Mouse (Mus musculus) heart, embryonic 16.5 days (tissue): ENCODE results near the gene Tmem159. TPM values are rescaled to one million over a fixed set of nuclear protein-coding genes. Genes with fewer than 3 reads are reported as not detected.

Experiments
- ATAC-seq: fragments of 200-750 bp; cut with Nextera tagmentation; replicated peaks from 2 replicates; pipeline ENCODE4 v1.8.0; 2017; ENCODE audit warnings: moderate number of reproducible peaks; ENCODE audit not compliant: insufficient read depth, low FRiP score; ENCODE audit errors: extremely low read depth
- H3K27ac ChIP-seq: fragments of 300-500 bp; sonication (generic); 2 replicates; pipeline ENCODE4 v1.5.1; 2014; ENCODE audit warnings: mild to moderate bottlenecking, low read length, control low read depth, moderate library complexity
- H3K27me3 ChIP-seq: fragments of 300-500 bp; sonication (generic); 2 replicates; pipeline ENCODE4 v1.6.1; 2014; ENCODE audit warnings: low read length, mixed read lengths; ENCODE audit not compliant: control insufficient read depth, insufficient read depth
- H3K36me3 ChIP-seq: fragments of 300-500 bp; sonication (generic); 2 replicates; pipeline ENCODE4 v1.6.1; 2014; ENCODE audit not compliant: control insufficient read depth, insufficient read depth
- H3K4me1 ChIP-seq: fragments of 300-500 bp; sonication (generic); 2 replicates; pipeline ENCODE4 v1.6.1; 2014; ENCODE audit warnings: low read length, mixed read lengths; ENCODE audit not compliant: control insufficient read depth, insufficient read depth
- H3K4me2 ChIP-seq: fragments of 300-500 bp; sonication (generic); 2 replicates; pipeline ENCODE4 v1.6.1; 2014; ENCODE audit warnings: low read depth, mild to moderate bottlenecking, control low read depth, low read length
- H3K4me3 ChIP-seq: fragments of 300-500 bp; sonication (generic); 2 replicates; pipeline ENCODE4 v1.5.1; 2014; ENCODE audit warnings: mild to moderate bottlenecking, control low read depth, low read length
- H3K9ac ChIP-seq: fragments of 300-500 bp; sonication (generic); 2 replicates; pipeline ENCODE4 v1.6.1; 2014; ENCODE audit warnings: low read length, control low read depth
- H3K9me3 ChIP-seq: fragments of 300-500 bp; sonication (generic); replicated peaks from 2 replicates; pipeline ENCODE4 v1.6.1; 2016; ENCODE audit warnings: low read length; ENCODE audit not compliant: control insufficient read depth
- WGBS: fragments of 180-500 bp; shearing (Covaris S2); extraction: QIAGEN DNeasy Blood & Tissue Kit; methylation state at CpG from one replicate; pipeline ENCODE4 v1.1.7; 2014; 5-methylcytosine and 5-hydroxymethylcytosine counted together
- polyA plus RNA-seq: library from polyadenylated mRNA; unstranded; fragments of >200 nt; fragmentation: Nextera tagmentation; extraction: Ambion mirVana; gene quantifications from 2 replicates; pipeline ENCODE4 v1.2.1, GENCODE M21; 2015

Gene Tmem159
- polyA plus RNA-seq, 1 experiment from 2014 or later: 39.9 TPM

DNA sequence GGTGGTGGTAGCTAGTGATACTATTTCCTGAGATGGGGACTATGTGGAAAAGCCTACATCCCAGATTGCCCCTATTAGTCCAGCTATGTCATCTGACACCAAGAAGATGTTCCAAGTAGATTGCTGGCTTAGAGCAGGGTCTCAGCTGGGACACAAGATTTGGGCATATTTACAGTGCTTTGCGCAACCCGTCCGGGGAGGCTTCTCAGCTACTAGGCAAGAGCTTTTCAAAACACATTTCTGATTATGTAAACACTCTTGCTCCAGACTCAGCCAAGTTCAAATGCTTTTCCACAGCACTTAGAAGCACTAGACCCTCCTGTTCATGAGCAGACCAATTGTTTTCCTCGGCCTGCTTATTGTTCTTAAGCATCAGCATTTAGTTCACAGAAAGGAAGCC lies 21.6 kb downstream of the Tmem159 start:
- H3K4me2 ChIP-seq: no peak overlapping the region
- H3K4me1 ChIP-seq: 0 out of 2 replicates have a peak, but pooled peaks cover 3% of the 10 kb centered on the region
- ATAC-seq: no peak
- no peak overlapping the region for H3K27ac ChIP-seq
- H3K9me3 ChIP-seq: no peaks in the 10 kb centered on the region
- H3K9ac ChIP-seq: no peak overlapping the region
- no peak overlapping the region for H3K4me3 ChIP-seq
- 71% methylated on average over 4 of the region's 4 CpGs for WGBS
- no peaks in the 10 kb centered on the region for H3K27me3 ChIP-seq
- peaks cover 8% of the 10 kb centered on the region for H3K36me3 ChIP-seq

DNA sequence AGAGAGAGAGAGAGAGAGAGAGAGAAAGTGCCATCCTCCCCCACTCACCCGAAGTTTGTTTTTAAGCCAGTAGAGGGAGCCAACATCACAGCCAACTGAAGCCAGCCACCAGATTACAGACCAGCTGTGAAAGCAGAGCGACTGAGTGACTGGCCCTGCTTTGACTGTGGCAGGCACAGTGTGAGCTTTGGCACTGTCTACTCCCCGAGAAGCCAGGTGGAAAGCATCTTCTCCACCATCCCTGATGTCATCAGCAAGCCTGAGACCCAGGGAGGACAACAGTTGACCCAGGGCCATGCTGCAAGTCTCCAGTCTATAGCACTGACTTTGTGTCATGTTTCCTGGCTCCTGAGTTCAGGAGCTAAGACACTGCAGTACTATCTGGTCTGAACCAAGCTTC lies 22.7 kb downstream of the Tmem159 start:
- ATAC-seq: peak; percentile 54; the same call in 1 of the 2 replicates
- WGBS: 1% methylated on average over 3 of the region's 3 CpGs

DNA sequence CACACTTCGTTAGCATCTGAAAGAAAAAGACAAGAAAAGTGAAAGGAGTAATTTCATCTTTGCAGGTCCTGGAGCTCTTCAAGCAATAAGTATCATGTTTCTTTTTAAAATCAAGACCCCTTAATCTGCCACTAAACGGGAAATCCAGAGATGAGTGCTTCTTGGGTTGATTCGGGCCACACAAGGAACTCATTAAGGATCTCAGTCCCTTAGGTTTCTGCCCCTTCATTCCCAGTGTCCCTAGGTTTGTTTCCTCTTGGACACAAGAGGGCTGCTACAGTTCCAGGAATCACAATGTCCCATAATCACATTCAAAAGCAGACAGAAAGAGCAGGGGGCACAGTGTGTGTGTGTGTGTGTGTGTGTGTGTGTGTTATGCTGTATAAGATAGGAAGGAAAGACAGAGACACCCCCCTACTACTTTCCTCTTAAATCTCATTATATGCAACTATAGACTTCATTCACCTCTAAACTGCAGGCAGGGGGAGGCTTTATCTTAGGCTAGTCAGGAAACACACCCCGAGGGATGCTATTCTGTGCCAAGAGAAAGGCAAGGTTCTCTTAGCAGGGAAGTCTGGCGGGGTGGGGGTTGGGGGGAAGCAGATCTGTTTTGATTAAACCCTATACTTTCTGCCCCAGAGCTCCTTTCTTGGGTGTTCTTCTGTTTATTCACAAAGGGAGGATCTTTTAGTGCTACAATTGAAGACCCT lies 25.0 kb downstream of the Tmem159 start:
- Histone ChIP-seq H3K27ac (0 out of 2 replicates have a peak overlapping the region, but pooled peaks have one; percentile 16), H3K4me2 (no peak overlapping the region), H3K9ac (no peak overlapping the region), H3K4me1 (0 out of 2 replicates have a peak, but pooled peaks cover 3% of the 10 kb centered on the region), H3K27me3 (no peaks in the 10 kb centered on the region), H3K9me3 (no peaks in the 10 kb centered on the region), H3K36me3 (no peaks in the 10 kb centered on the region), H3K4me3 (no peak overlapping the region)
- 0 out of 2 replicates have a peak, but pooled peaks have one; percentile 43 for ATAC-seq
- 28% methylated on average over 5 of the region's 5 CpGs for WGBS

More for the DNA sequence above, 22.7 kb downstream of the Tmem159 start:
- Histone ChIP-seq H3K9me3 (no peaks in the 10 kb centered on the region), H3K4me3 (no peak overlapping the region), H3K27ac (no peak overlapping the region), H3K4me2 (no peak overlapping the region), H3K36me3 (peaks cover 8% of the 10 kb centered on the region), H3K9ac (no peak overlapping the region), H3K27me3 (no peaks in the 10 kb centered on the region), H3K4me1 (0 out of 2 replicates have a peak, but pooled peaks cover 3% of the 10 kb centered on the region)

DNA sequence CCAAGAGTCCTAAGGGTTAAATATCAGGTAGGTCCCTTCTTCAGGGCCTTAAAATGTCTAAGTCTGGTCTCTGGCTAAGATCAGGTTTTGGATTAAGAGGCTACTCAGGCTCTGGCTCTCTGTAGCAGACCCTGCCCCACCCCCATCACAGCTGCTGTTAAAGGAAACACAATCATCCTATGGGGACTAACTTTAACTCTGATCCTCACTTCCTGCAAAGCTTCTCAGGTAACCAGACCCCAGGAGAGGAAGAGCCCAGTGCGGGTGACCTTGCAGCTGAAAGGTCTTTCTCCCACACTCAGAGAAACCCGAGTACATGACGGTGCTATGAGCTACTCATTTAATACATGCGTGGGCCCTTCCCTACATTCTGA lies 25.5 kb downstream of the Tmem159 start:
- H3K4me1 ChIP-seq: 0 out of 2 replicates have a peak, but pooled peaks cover 3% of the 10 kb centered on the region
- H3K4me3 ChIP-seq: no peak overlapping the region
- no peak overlapping the region for H3K4me2 ChIP-seq
- 46% methylated on average over 4 of the region's 4 CpGs for WGBS
- H3K9ac ChIP-seq: no peak overlapping the region
- H3K27ac ChIP-seq: 0 out of 2 replicates have a peak overlapping the region, but pooled peaks have one; percentile 16
- ATAC-seq: no peak
- H3K9me3 ChIP-seq: no peaks in the 10 kb centered on the region
- H3K36me3 ChIP-seq: no peaks in the 10 kb centered on the region
- H3K27me3 ChIP-seq: no peaks in the 10 kb centered on the region

DNA sequence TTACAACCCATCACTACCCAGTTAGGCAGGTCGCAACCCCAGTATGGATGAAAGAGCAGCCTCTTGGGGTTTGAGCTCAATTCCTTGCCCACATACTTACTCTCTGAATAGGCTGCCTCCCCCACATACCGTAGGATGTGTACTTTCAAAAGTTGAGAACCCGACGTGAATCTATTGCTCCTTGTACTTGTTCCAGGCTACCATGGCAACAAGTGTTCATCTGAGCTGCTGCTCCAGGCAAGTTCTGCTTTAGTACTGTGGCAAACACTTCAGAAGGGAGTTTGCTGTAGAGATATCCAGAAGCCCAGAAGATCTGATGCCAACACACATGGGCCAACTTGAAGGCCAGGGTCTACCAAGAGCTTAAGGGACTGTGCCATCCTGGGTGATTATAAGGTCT lies 26.8 kb downstream of the Tmem159 start:
- H3K4me2 ChIP-seq: no peak overlapping the region
- H3K27me3 ChIP-seq: no peaks in the 10 kb centered on the region
- no peak for ATAC-seq
- H3K36me3 ChIP-seq: no peaks in the 10 kb centered on the region
- no peak overlapping the region for H3K27ac ChIP-seq
- H3K4me1 ChIP-seq: 0 out of 2 replicates have a peak, but pooled peaks cover 3% of the 10 kb centered on the region
- 67% methylated on average over 4 of the region's 4 CpGs for WGBS
- H3K9me3 ChIP-seq: no peaks in the 10 kb centered on the region
- no peak overlapping the region for H3K9ac ChIP-seq
- H3K4me3 ChIP-seq: no peak overlapping the region

DNA sequence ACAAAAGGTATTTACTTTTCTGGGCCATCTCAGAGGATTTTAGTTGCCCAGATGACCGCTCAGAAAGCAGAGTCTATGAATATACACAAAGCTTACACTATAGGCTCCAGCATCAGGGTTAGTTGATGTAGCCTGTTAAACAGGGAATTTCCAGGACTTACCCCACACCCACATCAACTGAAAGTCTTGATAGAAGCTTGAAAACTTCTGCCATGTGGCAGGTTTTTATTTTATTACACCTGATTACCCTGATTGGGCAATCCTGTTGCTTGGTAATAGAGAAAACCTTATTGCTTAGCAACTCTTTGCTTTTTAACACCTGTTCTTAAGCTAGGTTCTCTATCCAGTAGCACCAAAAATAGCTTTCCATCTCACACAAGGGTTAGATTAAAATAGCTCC lies 40.6 kb downstream of the Tmem159 start:
- Histone ChIP-seq H3K4me1 (peaks cover 3% of the 10 kb centered on the region; the same call in 1 of the 2 replicates), H3K27ac (no peak overlapping the region), H3K36me3 (no peaks in the 10 kb centered on the region), H3K9me3 (no peaks in the 10 kb centered on the region), H3K4me2 (no peak overlapping the region), H3K9ac (no peak overlapping the region), H3K4me3 (no peak overlapping the region), H3K27me3 (no peaks in the 10 kb centered on the region; the same call in 1 of the 2 replicates)
- ATAC-seq: no peak
- WGBS: 75% methylated on average over 1 of the region's 1 CpGs

DNA sequence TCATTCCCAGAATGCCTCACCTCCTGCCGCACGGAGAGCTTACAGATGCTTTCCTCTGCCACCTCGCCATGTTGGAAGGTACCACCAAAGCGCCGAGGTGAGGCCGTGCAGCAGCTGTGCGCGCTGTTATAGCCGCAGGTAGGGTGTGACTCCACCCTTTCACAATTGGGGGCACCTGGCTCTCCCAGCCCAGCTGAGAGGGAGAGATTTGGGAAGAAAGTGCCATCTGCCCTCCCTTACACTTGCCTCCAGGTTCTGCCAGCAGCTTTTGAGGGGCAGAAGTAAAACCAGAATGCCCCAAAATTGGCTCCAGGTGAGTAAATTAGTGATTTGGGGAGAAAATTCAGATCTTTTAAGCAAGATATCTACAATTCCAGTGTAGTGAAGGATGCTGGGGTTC lies 43.0 kb downstream of the Tmem159 start, which contains the start of gene Zp2:
Zp2 (minus strand) TSS at position 101 of the 400 bp plus-strand sequence.
- 69% methylated on average over 9 of the region's 9 CpGs for WGBS

DNA sequence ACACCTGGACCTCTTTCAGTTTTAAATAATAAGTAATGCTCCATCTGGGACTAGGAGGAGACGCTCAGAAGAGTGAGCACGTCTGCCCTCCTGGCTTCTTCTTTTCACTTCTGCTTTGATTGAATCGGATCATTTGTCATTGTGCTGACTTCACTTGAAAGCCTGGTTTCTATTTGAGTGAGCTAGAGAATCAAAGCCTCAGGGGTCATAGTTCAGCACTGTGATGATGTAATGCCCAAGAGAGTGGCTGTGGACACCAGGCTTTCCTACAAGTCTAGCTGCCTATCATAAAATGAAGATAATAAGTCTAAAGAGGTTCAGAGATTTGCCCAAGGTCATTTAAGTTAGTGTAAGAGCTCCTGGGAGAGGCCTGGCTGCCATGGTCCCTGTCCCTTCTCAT lies 48.1 kb downstream of the Tmem159 start:
- Histone ChIP-seq H3K9me3 (no peaks in the 10 kb centered on the region), H3K4me1 (no peaks in the 10 kb centered on the region), H3K4me2 (no peak overlapping the region), H3K27ac (no peak overlapping the region), H3K36me3 (no peaks in the 10 kb centered on the region), H3K9ac (no peak overlapping the region), H3K27me3 (no peaks in the 10 kb centered on the region; the same call in 1 of the 2 replicates), H3K4me3 (no peak overlapping the region)
- WGBS: 44% methylated on average over 3 of the region's 3 CpGs
- ATAC-seq: no peak

More for the DNA sequence above, 43.0 kb downstream of the Tmem159 start, which contains the start of gene Zp2:
- ATAC-seq: no peak
- H3K4me2 ChIP-seq: no peak within 1 kb of the TSS
- H3K4me1 ChIP-seq: peaks cover 3% of the 10 kb centered on the region; the same call in 1 of the 2 replicates
- no peaks in the 10 kb centered on the region for H3K36me3 ChIP-seq
- H3K9ac ChIP-seq: no peak within 1 kb of the TSS
- H3K4me3 ChIP-seq: no peak within 1 kb of the TSS
- no peak within 1 kb of the TSS for H3K27ac ChIP-seq
- no peaks in the 10 kb centered on the region; the same call in 1 of the 2 replicates for H3K27me3 ChIP-seq
- no peaks in the 10 kb centered on the region for H3K9me3 ChIP-seq

DNA sequence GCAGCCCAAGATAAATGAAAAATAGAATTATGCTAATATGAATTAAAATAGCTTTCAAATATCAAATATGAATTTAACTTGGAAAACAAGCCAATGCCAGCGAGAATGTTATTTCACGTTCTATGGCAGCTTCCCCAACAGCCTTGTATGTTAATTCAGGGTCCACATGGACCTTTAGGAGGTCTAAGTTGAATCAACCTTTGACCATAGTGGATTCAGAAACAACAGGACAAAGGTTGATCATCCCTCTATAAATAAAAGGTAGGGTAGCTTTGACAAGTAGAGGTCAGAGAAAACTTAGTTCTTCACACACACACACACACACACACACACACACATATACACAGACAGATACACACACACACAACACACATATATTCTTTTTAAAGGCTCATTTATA lies 48.7 kb downstream of the Tmem159 start:
- no peak overlapping the region for H3K9ac ChIP-seq
- no peak overlapping the region for H3K4me3 ChIP-seq
- no peak overlapping the region for H3K27ac ChIP-seq
- no peaks in the 10 kb centered on the region for H3K36me3 ChIP-seq
- 85% methylated on average over 2 of the region's 2 CpGs for WGBS
- ATAC-seq: no peak
- H3K27me3 ChIP-seq: no peaks in the 10 kb centered on the region
- no peak overlapping the region for H3K4me2 ChIP-seq
- no peaks in the 10 kb centered on the region for H3K9me3 ChIP-seq
- no peaks in the 10 kb centered on the region for H3K4me1 ChIP-seq
